Mouse (Mus musculus) layer of hippocampus, adult 2 months (tissue): ENCODE results near the gene Trim41. TPM values are rescaled to one million over a fixed set of nuclear protein-coding genes. Genes with fewer than 3 reads are reported as not detected.
"Not testable (repeated sequence)": the region's sequence is repeated elsewhere in the genome, so short reads cannot be mapped to it uniquely, and the experiment has no call there.

Experiments
- DNase-seq, 2 experiments: peaks; one replicate each; pipeline ENCODE4 v3.0.0; 2022; ENCODE audit warnings: low spot score in 2 of 2
- H3K27ac ChIP-seq: fragments of 200-600 bp; 2 replicates; pipeline ENCODE4 v1.8.1; 2022
- H3K4me3 ChIP-seq: fragments of 200-600 bp; 2 replicates; pipeline ENCODE4 v1.8.1; 2022; ENCODE audit warnings: mild to moderate bottlenecking
- CTCF ChIP-seq: fragments of 200-600 bp; conservative IDR thresholded peaks from 2 replicates; pipeline ENCODE4 v1.8.1; 2022; ENCODE audit warnings: antibody characterized with exemption, mild to moderate bottlenecking, moderate library complexity
- total RNA-seq, 2 experiments: library from RNA; stranded (reverse); gene quantifications; 2 replicates each; pipeline ENCODE4 v1.2.3; 2021

Trim41 gene
- total RNA-seq, 2 experiments from 2014 or later: 56.8 to 61.5 TPM

DNA sequence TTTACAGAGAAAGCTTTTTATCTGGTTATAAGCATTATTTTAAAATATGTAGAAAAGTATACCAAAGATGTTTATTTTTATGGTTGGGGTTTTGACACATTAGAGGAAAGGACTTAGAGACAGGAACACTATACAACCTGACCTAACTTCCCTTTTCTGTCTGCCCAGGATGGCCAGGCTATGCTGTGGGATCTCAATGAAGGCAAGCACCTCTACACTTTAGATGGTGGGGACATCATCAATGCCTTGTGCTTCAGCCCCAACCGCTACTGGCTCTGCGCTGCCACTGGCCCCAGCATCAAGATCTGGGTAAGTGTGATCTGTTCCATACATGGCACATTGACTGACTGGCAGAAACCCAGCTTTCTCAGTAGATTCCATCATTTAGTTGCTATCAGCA lies 13.2 kb downstream of the Trim41 start:
- Histone ChIP-seq H3K4me3 (no peak overlapping the region), H3K27ac (no peak overlapping the region)
- no peak for DNase-seq
- no peak for TF ChIP-seq CTCF

GRCm38 (mm10) chr11:48801831-48802772 lies 15.1 kb downstream of the Trim41 start:
- no peak for DNase-seq
- TF ChIP-seq CTCF: no peak; the same call in 1 of the 2 replicates
- H3K4me3 ChIP-seq: peak overlapping the region; percentile 83
- no peak overlapping the region for H3K27ac ChIP-seq

GRCm38 (mm10) chr11:48799921-48800701 lies 17.0 kb downstream of the Trim41 start, which contains the start of gene Rack1:
Gene Rack1 (plus strand): TSS chr11:48800332.
- TF ChIP-seq CTCF: no peak
- DNase-seq: peak; percentile 87 to 92
- peak within 1 kb of the TSS; percentile 83 for H3K4me3 ChIP-seq
- H3K27ac ChIP-seq: peak within 1 kb of the TSS; percentile 97

- TF ChIP-seq CTCF: no peak
- no peak for DNase-seq
These were observed 17.9 kb downstream of the Trim41 start for GRCm38 (mm10) chr11:48798984-48799920.

DNA sequence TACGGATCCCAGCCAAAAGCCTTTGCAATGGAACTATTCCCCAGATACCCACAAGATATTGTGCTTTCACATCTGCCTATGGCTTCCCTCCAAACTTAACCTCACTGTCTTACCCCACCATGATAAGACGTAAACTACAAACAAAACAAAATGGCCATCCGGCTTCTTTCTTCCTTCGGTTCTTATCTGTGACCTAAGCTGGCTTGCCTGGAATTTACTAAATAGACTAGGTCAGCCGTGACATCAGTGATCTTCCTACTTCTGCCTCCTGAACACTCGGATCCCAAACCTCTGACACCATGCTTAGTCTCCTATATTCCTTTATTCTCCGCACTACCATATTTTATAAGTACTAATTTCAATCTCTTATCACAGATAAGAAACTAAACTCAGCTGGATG lies 18.8 kb downstream of the Trim41 start:
- no peak for TF ChIP-seq CTCF
- H3K27ac ChIP-seq: no peak overlapping the region
- no peak overlapping the region for H3K4me3 ChIP-seq
- DNase-seq: no peak

More at GRCm38 (mm10) chr11:48798984-48799920, 17.9 kb downstream of the Trim41 start:
- Histone ChIP-seq H3K27ac (peak overlapping the region; percentile 97), H3K4me3 (peak overlapping the region; percentile 83)

DNA sequence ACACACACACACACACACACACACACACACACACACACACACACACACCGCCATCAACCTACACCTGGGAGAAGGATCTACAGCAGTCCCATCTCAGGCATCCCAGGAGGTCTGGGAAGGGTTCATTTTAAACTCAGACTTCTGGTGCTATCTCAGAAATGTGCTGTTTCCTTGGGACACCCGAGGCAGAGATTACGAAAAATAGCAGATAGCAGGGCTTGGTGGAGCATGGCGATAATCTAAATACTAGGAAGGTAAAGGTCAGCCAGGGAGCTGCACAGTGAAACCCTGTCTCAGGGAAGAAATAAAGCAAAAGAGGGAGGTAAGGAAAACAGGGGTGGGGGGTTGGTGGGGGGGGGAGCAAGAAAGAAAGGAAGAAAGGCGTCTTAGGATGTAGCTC lies 19.9 kb downstream of the Trim41 start:
- Histone ChIP-seq H3K27ac (no peak overlapping the region), H3K4me3 (no peak overlapping the region)
- TF ChIP-seq CTCF: no peak
- DNase-seq: no peak

- no peak overlapping the region for H3K27ac ChIP-seq
- no peak overlapping the region for H3K4me3 ChIP-seq
- no peak for DNase-seq
- no peak for TF ChIP-seq CTCF
These were observed 20.9 kb downstream of the Trim41 start for GRCm38 (mm10) chr11:48796290-48796689.

- DNase-seq: no peak
- TF ChIP-seq CTCF: peak; percentile 62
- Histone ChIP-seq H3K4me3 (no peak overlapping the region), H3K27ac (no peak overlapping the region)
These were observed 21.9 kb downstream of the Trim41 start for GRCm38 (mm10) chr11:48795221-48795620.

GRCm38 (mm10) chr11:48793184-48793583 lies 24.0 kb downstream of the Trim41 start:
- no peak overlapping the region for H3K4me3 ChIP-seq
- TF ChIP-seq CTCF: no peak
- H3K27ac ChIP-seq: no peak overlapping the region
- no peak for DNase-seq

DNA sequence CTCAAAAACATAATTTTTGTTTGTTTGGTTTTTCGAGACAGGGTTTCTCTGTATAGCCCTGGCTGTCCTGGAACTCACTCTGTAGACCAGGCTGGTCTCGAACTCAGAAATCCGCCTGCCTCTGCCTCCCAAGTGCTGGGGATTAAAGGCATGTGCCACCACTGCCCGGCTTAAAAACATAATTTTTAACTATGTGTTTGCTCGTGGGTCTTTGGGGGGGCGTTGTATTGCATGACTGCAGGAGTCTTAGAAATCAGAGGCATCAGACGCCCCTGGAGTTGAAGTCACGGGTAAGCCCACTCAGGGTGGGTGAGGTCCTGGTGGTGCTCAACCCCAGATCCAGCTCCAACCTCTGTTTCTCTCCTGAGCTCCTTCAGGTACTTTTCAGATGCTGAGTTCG lies 25.3 kb downstream of the Trim41 start:
- DNase-seq, H3K4me3 ChIP-seq, H3K27ac ChIP-seq: not testable (repeated sequence)

DNA sequence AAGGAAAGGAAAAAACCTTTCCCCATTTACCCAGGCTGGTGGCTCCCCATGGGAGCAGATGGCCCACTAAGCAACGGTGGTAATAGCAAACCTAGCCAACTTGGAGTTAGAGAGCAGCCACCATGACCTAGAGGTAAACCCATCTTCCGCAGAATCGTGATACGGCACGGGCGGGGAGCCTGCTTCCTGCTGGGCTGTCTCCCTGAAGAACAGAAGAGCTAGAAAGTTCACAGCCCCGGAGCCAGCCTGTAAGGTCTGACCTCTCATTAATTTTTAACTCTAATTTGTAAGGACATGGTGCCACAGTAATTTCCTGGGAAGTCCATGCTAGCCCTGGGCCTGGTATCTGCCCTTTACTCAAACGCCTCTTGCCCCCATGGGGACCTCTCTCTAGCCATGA lies 26.2 kb downstream of the Trim41 start:
- Histone ChIP-seq H3K27ac (no peak overlapping the region), H3K4me3 (no peak overlapping the region)
- no peak for DNase-seq
- no peak for TF ChIP-seq CTCF
